ENCODE assay signal across 8 mouse cellular contexts in the genomic region with DNA sequence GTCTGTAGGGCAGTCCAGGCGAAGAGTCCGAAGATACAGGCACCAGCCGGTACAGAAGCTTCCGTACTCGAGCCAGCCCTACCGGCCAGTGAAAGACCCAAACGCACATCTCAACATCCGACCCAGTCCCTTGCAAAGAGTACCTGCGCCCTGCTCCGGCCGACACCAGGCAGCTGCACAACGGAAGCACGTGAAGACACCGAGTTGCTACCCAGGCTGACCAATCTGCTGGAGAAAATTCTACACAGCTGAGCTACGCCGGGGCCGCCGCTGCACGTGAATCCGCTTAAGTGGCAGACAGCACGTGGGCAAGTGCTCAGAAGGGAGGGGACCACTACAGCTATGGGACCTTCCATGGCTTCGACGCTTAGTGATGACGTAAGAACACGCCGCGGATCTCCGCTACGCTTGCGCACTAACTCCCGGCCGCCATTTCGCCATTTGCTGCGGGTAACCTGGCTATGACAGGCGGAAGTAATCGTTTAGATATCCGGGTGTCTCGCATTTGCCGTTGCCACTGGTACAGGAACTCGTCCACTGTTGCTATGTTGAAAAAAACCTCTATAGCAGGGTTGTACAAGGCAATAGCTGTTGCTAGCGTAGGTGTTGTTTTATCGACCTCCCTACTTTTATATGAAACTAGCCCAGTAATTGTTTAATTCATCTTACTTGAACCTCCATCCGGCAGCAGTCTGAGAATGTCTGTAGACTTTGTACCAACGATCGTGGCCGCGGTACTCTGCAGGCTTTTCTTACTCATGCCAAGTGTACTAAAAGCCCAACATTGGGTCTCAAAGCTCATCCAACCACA. TPM values are rescaled to one million over a fixed set of nuclear protein-coding genes. Genes with fewer than 3 reads are reported as not detected.
DNase-seq lines count a peak whose midpoint lies in the region; ATAC-seq and TF ChIP-seq lines count a peak whose summit lies in the region.

TSS of gene Nat10 (minus strand) at position 365 of the 811 bp plus-strand sequence.

- peak; percentile 87 for TF ChIP-seq POLR2A in CH12.LX (IDR thresholded peaks at IDR 0.05; ENCODE audit: low read depth, low read length)

- peak within 1 kb of the TSS; percentile 80 for H3K9ac ChIP-seq in CH12.LX (ENCODE audit: insufficient read depth, low read depth)
- peak within 1 kb of the TSS; percentile 68 for H3K9ac ChIP-seq in forebrain, embryonic 11.5 days (ENCODE audit: low read length)
- peak within 1 kb of the TSS; percentile 76 for H3K9ac ChIP-seq in heart, embryonic 16.5 days (ENCODE audit: low read length)
- peak within 1 kb of the TSS; percentile 62 for H3K9ac ChIP-seq in liver, embryonic 15.5 days
- H3K9ac ChIP-seq in neural tube, embryonic 12.5 days, result peak within 1 kb of the TSS; percentile 70

- no peak for TF ChIP-seq EP300 in CH12.LX (IDR thresholded peaks at IDR 0.05; ENCODE audit: low read length)

- no peaks in the 10 kb centered on the region for H3K9me3 ChIP-seq in CH12.LX (replicated peaks; ENCODE audit: low read length)
- no peaks in the 10 kb centered on the region for H3K9me3 ChIP-seq in forebrain, embryonic 11.5 days (ENCODE audit: control insufficient read depth, low read length)
- no peaks in the 10 kb centered on the region for H3K9me3 ChIP-seq in heart, embryonic 16.5 days (replicated peaks; ENCODE audit: control insufficient read depth, low read length)
- H3K9me3 ChIP-seq in liver, embryonic 15.5 days (replicated peaks), result no peaks in the 10 kb centered on the region
- no peaks in the 10 kb centered on the region for H3K9me3 ChIP-seq in neural tube, embryonic 12.5 days

- peak; percentile 97 for ATAC-seq in forebrain, embryonic 11.5 days (replicated peaks; ENCODE audit: low FRiP score)
- ATAC-seq in heart, embryonic 16.5 days (replicated peaks; ENCODE audit: extremely low read depth, insufficient read depth, low FRiP score), result peak; percentile 97
- ATAC-seq in liver, embryonic 15.5 days (ENCODE audit: insufficient read depth), result peak; percentile 93
- peak; percentile 96 for ATAC-seq in neural tube, embryonic 12.5 days (ENCODE audit: low FRiP score, low read depth)

- TF ChIP-seq RAD21 in CH12.LX (IDR thresholded peaks at IDR 0.05; ENCODE audit: low read depth, low read length), result no peak

- no peak for TF ChIP-seq CTCF in CH12.LX (conservative IDR thresholded peaks at IDR 0.05 in 1 of 2, IDR thresholded peaks at IDR 0.05 in 1 of 2; ENCODE audit: low read depth in 2 of 2, low read length in 2 of 2)

- H3K27ac ChIP-seq in CH12.LX (ENCODE audit: insufficient read depth, low read depth), result peak within 1 kb of the TSS; percentile 50; the same call in 1 of the 2 replicates
- H3K27ac ChIP-seq in forebrain, embryonic 11.5 days (ENCODE audit: low read depth, low read length), result peak within 1 kb of the TSS; percentile 59
- H3K27ac ChIP-seq in heart, embryonic 16.5 days (ENCODE audit: low read length), result peak within 1 kb of the TSS; percentile 87
- peak within 1 kb of the TSS; percentile 64 for H3K27ac ChIP-seq in liver, embryonic 15.5 days (replicated peaks)
- peak within 1 kb of the TSS; percentile 26; the same call in 1 of the 2 replicates for H3K27ac ChIP-seq in neural tube, embryonic 12.5 days

- peaks cover 17 to 37% of the 10 kb centered on the region in 2 experiments for H3K36me3 ChIP-seq in CH12.LX (replicated peaks in 1 of 2; ENCODE audit: control insufficient read depth in 1 of 2, insufficient read depth in 1 of 2, low read length in 1 of 2)
- peaks cover 2% of the 10 kb centered on the region; the same call in 1 of the 2 replicates for H3K36me3 ChIP-seq in forebrain, embryonic 11.5 days (ENCODE audit: control insufficient read depth, insufficient read depth, low read length)
- H3K36me3 ChIP-seq in heart, embryonic 16.5 days (ENCODE audit: control insufficient read depth, insufficient read depth), result peaks cover 8% of the 10 kb centered on the region
- peaks cover 23% of the 10 kb centered on the region for H3K36me3 ChIP-seq in liver, embryonic 15.5 days (replicated peaks)
- H3K36me3 ChIP-seq in neural tube, embryonic 12.5 days, result peaks cover 13% of the 10 kb centered on the region

- H3K4me1 ChIP-seq in CH12.LX (ENCODE audit: control insufficient read depth in 1 of 2, insufficient read depth in 2 of 2), result peaks cover 0 to 9% of the 10 kb centered on the region in 2 experiments; a peak in 2 of 4 replicates
- no peaks in the 10 kb centered on the region for H3K4me1 ChIP-seq in forebrain, embryonic 11.5 days (replicated peaks; ENCODE audit: control insufficient read depth, insufficient read depth, low read length)
- H3K4me1 ChIP-seq in heart, embryonic 16.5 days (ENCODE audit: control insufficient read depth, insufficient read depth, low read length), result peaks cover 7% of the 10 kb centered on the region; the same call in 1 of the 2 replicates
- peaks cover 29% of the 10 kb centered on the region for H3K4me1 ChIP-seq in liver, embryonic 15.5 days (replicated peaks)
- H3K4me1 ChIP-seq in neural tube, embryonic 12.5 days, result peaks cover 21% of the 10 kb centered on the region

- H3K4me2 ChIP-seq in CH12.LX (ENCODE audit: insufficient read depth, low read depth, poor library complexity, severe bottlenecking), result peak within 1 kb of the TSS; percentile 91
- peak within 1 kb of the TSS; percentile 46 for H3K4me2 ChIP-seq in forebrain, embryonic 11.5 days (ENCODE audit: low read depth, low read length, severe bottlenecking)
- H3K4me2 ChIP-seq in heart, embryonic 16.5 days (ENCODE audit: low read depth, low read length), result peak within 1 kb of the TSS; percentile 77
- peak within 1 kb of the TSS; percentile 95 for H3K4me2 ChIP-seq in liver, embryonic 15.5 days
- H3K4me2 ChIP-seq in neural tube, embryonic 12.5 days (replicated peaks), result peak within 1 kb of the TSS; percentile 91

- DNase-seq in CH12.LX (ENCODE audit: extremely low read depth), result peak; percentile 98
- DNase-seq in c-Kit-positive CD71-positive TER-119-negative erythroid progenitor cells, embryonic 14.5 days (ENCODE audit: low read depth), result peak; percentile 95
- DNase-seq in forebrain, embryonic 11.5 days (ENCODE audit: low spot score), result peak; percentile 98
- peak; percentile 99 for DNase-seq in kidney, postnatal 36 days
- DNase-seq in telencephalon, adult 2 months (ENCODE audit: low read depth, low spot score), result peak; percentile 99

- peak within 1 kb of the TSS; percentile 74 to 82 (median 78) for H3K4me3 ChIP-seq in CH12.LX (replicated peaks in 1 of 3; ENCODE audit: low read depth in 2 of 3, low read length in 2 of 3, poor library complexity in 1 of 3)
- H3K4me3 ChIP-seq in forebrain, embryonic 11.5 days (ENCODE audit: low read depth, low read length), result peak within 1 kb of the TSS; percentile 63
- H3K4me3 ChIP-seq in heart, embryonic 16.5 days (ENCODE audit: low read length), result peak within 1 kb of the TSS; percentile 92
- peak within 1 kb of the TSS; percentile 89 for H3K4me3 ChIP-seq in liver, embryonic 15.5 days (replicated peaks)
- H3K4me3 ChIP-seq in neural tube, embryonic 12.5 days, result peak within 1 kb of the TSS; percentile 70

- peaks cover 30% of the 10 kb centered on the region for H3K79me2 ChIP-seq in CH12.LX (replicated peaks; ENCODE audit: control insufficient read depth, extremely low read depth, insufficient read depth, poor library complexity, severe bottlenecking)

- dilution Hi-C loops in CH12.LX (cut with MboI; ENCODE audit: extremely low pct_ligation_motif_present, extremely low pct_unique_long_range_greater_than_20kb, low sequenced_read_pairs), result no loop called here

- WGBS in forebrain, embryonic 11.5 days, result under 1% methylated on average over 47 of the region's 47 CpGs
- under 1% methylated on average over 47 of the region's 47 CpGs for WGBS in heart, embryonic 16.5 days
- WGBS in liver, embryonic 15.5 days (ENCODE audit: insufficient replicate concordance), result under 1% methylated on average over 47 of the region's 47 CpGs
- under 1% methylated on average over 47 of the region's 47 CpGs for WGBS in neural tube, embryonic 12.5 days

- in situ Hi-C loops in CH12.LX (cut with MboI; ENCODE audit: low pct_ligation_motif_present, low pct_unique_long_range_greater_than_20kb, low sequenced_read_pairs), result no loop called here

- no peaks in the 10 kb centered on the region for H3K27me3 ChIP-seq in CH12.LX (replicated peaks)
- no peaks in the 10 kb centered on the region for H3K27me3 ChIP-seq in forebrain, embryonic 11.5 days (ENCODE audit: control insufficient read depth, insufficient read depth, low read length)
- no peaks in the 10 kb centered on the region for H3K27me3 ChIP-seq in heart, embryonic 16.5 days (ENCODE audit: control insufficient read depth, insufficient read depth, low read length)
- H3K27me3 ChIP-seq in liver, embryonic 15.5 days, result no peaks in the 10 kb centered on the region
- no peaks in the 10 kb centered on the region for H3K27me3 ChIP-seq in neural tube, embryonic 12.5 days (replicated peaks)

TF ChIP-seq in CH12.LX, 34 proteins besides CTCF, POLR2A, EP300 and RAD21 (continues in another document):
- TF ChIP-seq PAX5 (IDR thresholded peaks at IDR 0.05; ENCODE audit: low read length) (no peak), UBTF (IDR thresholded peaks at IDR 0.05; ENCODE audit: low read depth, low read length) (peak; percentile 50; the same call in 1 of the 2 replicates), USF2 (conservative IDR thresholded peaks at IDR 0.05; ENCODE audit: low read depth, low read length) (peak; percentile 59), SIN3A (IDR thresholded peaks at IDR 0.05; ENCODE audit: low read length) (peak; percentile 95), MAZ (IDR thresholded peaks at IDR 0.05; ENCODE audit: low read depth, low read length) (peak; percentile 62; the same call in 1 of the 2 replicates), E2F4 (IDR thresholded peaks at IDR 0.05; ENCODE audit: insufficient replicate concordance, low read depth, low read length) (no peak), JUN (IDR thresholded peaks at IDR 0.05; ENCODE audit: insufficient read depth, low read depth, low read length) (peak; percentile 31; the same call in 1 of the 2 replicates), JUND (conservative IDR thresholded peaks at IDR 0.05; ENCODE audit: low read depth, low read length) (peak; percentile 56), MYC (IDR thresholded peaks at IDR 0.05; ENCODE audit: low read depth, low read length) (peak; percentile 100), ZNF384 (IDR thresholded peaks at IDR 0.05; ENCODE audit: low read depth, low read length) (peak; percentile 88), IRF4 (IDR thresholded peaks at IDR 0.05; ENCODE audit: low read depth, low read length) (peak; percentile 70), ETS1 (conservative IDR thresholded peaks at IDR 0.05; ENCODE audit: low read depth, low read length) (peak; percentile 63)

RNA-seq across cellular contexts. Expression of gene Nat10, which starts in this region (rescaled TPM):
- total RNA-seq in CH12.LX (2012; rRNA removed) (36.0 and 47.8 TPM in 2 replicates), CH12.LX (2014; rRNA removed) (31.0 and 36.7 TPM in 2 replicates)
- 83.6 and 93.0 TPM in 2 replicates for polyA plus RNA-seq in CH12.LX (2012; ENCODE audit: insufficient read length, low read depth)
- polyA plus RNA-seq in forebrain, embryonic 11.5 days (2014; fragmentation: Nextera tagmentation; extraction: Ambion mirVana), result 31.3 and 38.5 TPM in 2 replicates
- 16.2 and 16.5 TPM in 2 replicates for polyA plus RNA-seq in heart, embryonic 16.5 days (2015; fragmentation: Nextera tagmentation; extraction: Ambion mirVana)
- polyA plus RNA-seq in liver, embryonic 15.5 days (2015; fragmentation: Nextera tagmentation; extraction: Ambion mirVana), result 12.9 and 13.0 TPM in 2 replicates
- 21.7 and 23.9 TPM in 2 replicates for polyA plus RNA-seq in neural tube, embryonic 12.5 days (2016; fragmentation: Nextera tagmentation; extraction: Ambion mirVana)

Comparison
In these comparisons a context has a peak if more than half of its experiments do, and no peak if none do; other contexts are left out.
1. Peak in every context shown above with its lines: DNase-seq, ATAC-seq, H3K4me3 ChIP-seq and H3K27ac ChIP-seq.
2. H3K27ac ChIP-seq: peak in every context shown above with its lines; median percentile 87 in heart, embryonic 16.5 days; 64 in liver, embryonic 15.5 days; 59 in forebrain, embryonic 11.5 days; 50 in CH12.LX; 26 in neural tube, embryonic 12.5 days.